In the genomic region with DNA sequence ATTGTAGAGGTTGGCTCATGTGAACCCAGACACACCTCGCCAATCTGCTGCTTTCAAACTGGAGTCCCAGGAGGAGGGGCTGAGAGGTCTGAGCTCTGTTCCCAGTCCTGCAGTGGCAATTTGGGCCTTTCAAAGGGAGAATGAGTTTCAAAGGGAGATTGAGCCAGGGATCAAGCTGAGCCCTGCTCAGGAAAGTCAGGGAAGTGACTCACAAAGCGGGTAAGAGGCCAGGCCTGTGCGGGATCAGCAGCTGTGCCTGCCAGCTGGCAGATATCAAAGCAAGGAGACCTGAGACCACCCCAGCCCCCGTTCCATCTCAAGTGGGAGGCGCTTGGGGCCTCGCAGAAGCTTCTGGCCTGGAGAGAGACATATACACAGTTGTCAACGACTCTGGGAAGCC, we compare ENCODE assay signal across 11 mouse cellular contexts. TPM values are rescaled to one million over a fixed set of nuclear protein-coding genes. Genes with fewer than 3 reads are reported as not detected.
DNase-seq lines count a peak whose midpoint lies in the region; ATAC-seq lines count a peak whose summit lies in the region.
"Had no signal": no experiment of that assay in that cellular context is flagged by ENCODE, and none has a peak within 500 bp of the region (broad histone marks: within the 10 kb centered on the region; RNA-seq: fewer than 3 reads in every experiment).

No protein-coding gene starts in this region.

- H3K4me3 ChIP-seq in embryonic facial prominence, embryonic 10.5 days: no peak overlapping the region
- no peak overlapping the region for H3K4me3 ChIP-seq in hindbrain, embryonic 15.5 days
- no peak overlapping the region for H3K4me3 ChIP-seq in neural tube, embryonic 11.5 days (ENCODE audit: low read depth, low read length)
- H3K4me3 ChIP-seq: lung, embryonic 15.5 days had no signal

- ATAC-seq in hindbrain, embryonic 15.5 days (ENCODE audit: low FRiP score, low read depth): no peak
- no peak for ATAC-seq in neural tube, embryonic 11.5 days (ENCODE audit: insufficient read depth, low FRiP score, low TSS enrichment)

- H3K27me3 ChIP-seq in embryonic facial prominence, embryonic 10.5 days (replicated peaks; ENCODE audit: low read depth, poor library complexity, severe bottlenecking): no peaks in the 10 kb centered on the region; the same call in none of the 2 replicates
- no peaks in the 10 kb centered on the region for H3K27me3 ChIP-seq in hindbrain, embryonic 15.5 days
- H3K27me3 ChIP-seq in neural tube, embryonic 11.5 days (ENCODE audit: control insufficient read depth, insufficient read depth, low read length): no peaks in the 10 kb centered on the region

- no peak overlapping the region for H3K4me2 ChIP-seq in hindbrain, embryonic 15.5 days
- H3K4me2 ChIP-seq in neural tube, embryonic 11.5 days (ENCODE audit: low read depth): no peak overlapping the region
- H3K4me2 ChIP-seq: lung, embryonic 15.5 days had no signal

- peak; percentile 71 for DNase-seq in cerebellum, adult 9-10 months
- no peak for DNase-seq in cerebellum, postnatal 4 days (ENCODE audit: low spot score in 2 of 2)
- peak; percentile 48 for DNase-seq in embryonic facial prominence, embryonic 10.5 days (ENCODE audit: low spot score)
- peak; percentile 61 for DNase-seq in neural tube, embryonic 11.5 days (ENCODE audit: low spot score)
- no peak for DNase-seq in yolk sac, embryonic 10.5 days (ENCODE audit: low spot score)
- no peak for DNase-seq in urinary bladder, postnatal 14 days (ENCODE audit: low spot score)
- no peak for DNase-seq in natural killer cell, adult 2 months (ENCODE audit: low spot score in 2 of 2)
- DNase-seq: heart, postnatal 4 days; right cerebral cortex, adult 18-20 months had no signal

- H3K9me3 ChIP-seq in embryonic facial prominence, embryonic 10.5 days: no peaks in the 10 kb centered on the region
- no peaks in the 10 kb centered on the region for H3K9me3 ChIP-seq in hindbrain, embryonic 15.5 days
- H3K9me3 ChIP-seq in neural tube, embryonic 11.5 days (ENCODE audit: control insufficient read depth, low read length): no peaks in the 10 kb centered on the region
- H3K9me3 ChIP-seq: lung, embryonic 15.5 days had no signal

- 21% methylated on average over 7 of the region's 7 CpGs for WGBS in embryonic facial prominence, embryonic 10.5 days
- 13% methylated on average over 7 of the region's 7 CpGs for WGBS in hindbrain, embryonic 15.5 days
- 15% methylated on average over 7 of the region's 7 CpGs for WGBS in neural tube, embryonic 11.5 days

- no peaks in the 10 kb centered on the region for H3K36me3 ChIP-seq in embryonic facial prominence, embryonic 10.5 days (replicated peaks)
- H3K36me3 ChIP-seq in hindbrain, embryonic 15.5 days: no peaks in the 10 kb centered on the region
- H3K36me3 ChIP-seq in neural tube, embryonic 11.5 days (ENCODE audit: control insufficient read depth, insufficient read depth, low read length): no peaks in the 10 kb centered on the region
- H3K36me3 ChIP-seq: lung, embryonic 15.5 days had no signal

- H3K9ac ChIP-seq in hindbrain, embryonic 15.5 days: no peak overlapping the region
- peak overlapping the region; percentile 0; the same call in 1 of the 2 replicates for H3K9ac ChIP-seq in neural tube, embryonic 11.5 days (ENCODE audit: low read length)
- H3K9ac ChIP-seq: lung, embryonic 15.5 days had no signal

- H3K27ac ChIP-seq in embryonic facial prominence, embryonic 10.5 days (replicated peaks): peak overlapping the region; percentile 63
- H3K27ac ChIP-seq in hindbrain, embryonic 15.5 days (replicated peaks): peak overlapping the region; percentile 51
- peak overlapping the region; percentile 77 for H3K27ac ChIP-seq in neural tube, embryonic 11.5 days (ENCODE audit: low read depth, low read length)
- H3K27ac ChIP-seq: lung, embryonic 15.5 days had no signal

- peaks cover 51% of the 10 kb centered on the region for H3K4me1 ChIP-seq in embryonic facial prominence, embryonic 10.5 days
- H3K4me1 ChIP-seq in hindbrain, embryonic 15.5 days (replicated peaks): peaks cover 52% of the 10 kb centered on the region
- H3K4me1 ChIP-seq in neural tube, embryonic 11.5 days (ENCODE audit: control insufficient read depth, insufficient read depth, low read length): peaks cover 49% of the 10 kb centered on the region
- H3K4me1 ChIP-seq: lung, embryonic 15.5 days had no signal

RNA-seq across cellular contexts. Expression of a gene that starts 8.5 kb away (rescaled TPM):
- polyA plus RNA-seq in embryonic facial prominence, embryonic 10.5 days (2016; fragmentation: Nextera tagmentation; extraction: Ambion mirVana): 63.8 and 64.4 TPM in 2 replicates
- polyA plus RNA-seq in hindbrain, embryonic 15.5 days (2015; fragmentation: Nextera tagmentation; extraction: Ambion mirVana): 183 and 192 TPM in 2 replicates
- 295 and 318 TPM in 2 replicates for polyA plus RNA-seq in neural tube, embryonic 11.5 days (2014; fragmentation: Nextera tagmentation; extraction: Ambion mirVana)

Comparison
In these comparisons a context has a peak if more than half of its experiments do, and no peak if none do; other contexts are left out.
1. DNase-seq: peak in cerebellum, adult 9-10 months (single experiment), embryonic facial prominence, embryonic 10.5 days (single experiment) and neural tube, embryonic 11.5 days (single experiment); none in cerebellum, postnatal 4 days (0 of 2), yolk sac, embryonic 10.5 days (single experiment), urinary bladder, postnatal 14 days (single experiment) and natural killer cell, adult 2 months (0 of 2).
2. Peak in every context shown above with its lines, with median percentiles within 50 percentile points of each other: H3K27ac ChIP-seq.